In genomic region chr5:135567556-135568265, GRCm38 (mm10) we compare ENCODE assay signal across 38 mouse cellular contexts. TPM values are rescaled to one million over a fixed set of nuclear protein-coding genes. Genes with fewer than 3 reads are reported as not detected.
DNase-seq lines count a peak whose midpoint lies in the region; ATAC-seq and TF ChIP-seq lines count a peak whose summit lies in the region.
"Had no signal": no experiment of that assay in that cellular context is flagged by ENCODE, and none has a peak within 500 bp of the region (broad histone marks: within the 10 kb centered on the region; RNA-seq: fewer than 3 reads in every experiment).

No protein-coding gene starts in this region.

- H3K9ac ChIP-seq in embryonic facial prominence, embryonic 14.5 days (ENCODE audit: low read depth, low read length), result no peak overlapping the region
- no peak overlapping the region for H3K9ac ChIP-seq in CH12.LX (ENCODE audit: insufficient read depth, low read depth)
- H3K9ac ChIP-seq: embryonic facial prominence, embryonic 13.5 days; forebrain, embryonic 12.5 days; forebrain, postnatal 0 days; heart, embryonic 13.5 days; intestine, embryonic 15.5 days; liver, embryonic 13.5 days; midbrain, embryonic 12.5 days; neural tube, embryonic 15.5 days had no signal

- TF ChIP-seq EP300 in CH12.LX (IDR thresholded peaks at IDR 0.05; ENCODE audit: low read length), result peak; percentile 63

- H3K27ac ChIP-seq in embryonic facial prominence, embryonic 14.5 days (replicated peaks; ENCODE audit: low read depth, low read length), result no peak overlapping the region
- no peak overlapping the region for H3K27ac ChIP-seq in embryonic facial prominence, embryonic 10.5 days (replicated peaks)
- H3K27ac ChIP-seq in CH12.LX (ENCODE audit: insufficient read depth, low read depth) (0 out of 2 replicates have a peak overlapping the region, but pooled peaks have one; percentile 42), macrophage (peak overlapping the region; percentile 51)
- H3K27ac ChIP-seq: embryonic facial prominence, embryonic 13.5 days; forebrain, embryonic 12.5 days; heart, embryonic 13.5 days; hindbrain, embryonic 10.5 days; intestine, embryonic 15.5 days; liver, embryonic 13.5 days; midbrain, embryonic 12.5 days; neural tube, embryonic 15.5 days had no signal

- no peak overlapping the region for H3K4me2 ChIP-seq in embryonic facial prominence, embryonic 14.5 days (ENCODE audit: low read depth, low read length)
- no peak overlapping the region for H3K4me2 ChIP-seq in CH12.LX (ENCODE audit: insufficient read depth, low read depth, poor library complexity, severe bottlenecking)
- H3K4me2 ChIP-seq: embryonic facial prominence, embryonic 13.5 days; forebrain, embryonic 12.5 days; heart, embryonic 13.5 days; intestine, embryonic 15.5 days; liver, embryonic 13.5 days; midbrain, embryonic 12.5 days; neural tube, embryonic 15.5 days had no signal

- dilution Hi-C loops in CH12.LX (cut with MboI; ENCODE audit: extremely low pct_ligation_motif_present, extremely low pct_unique_long_range_greater_than_20kb, low sequenced_read_pairs), result no loop called here

- in situ Hi-C loops in CH12.LX (cut with MboI; ENCODE audit: low pct_ligation_motif_present, low pct_unique_long_range_greater_than_20kb, low sequenced_read_pairs), result no loop called here

- no peaks in the 10 kb centered on the region for H3K36me3 ChIP-seq in embryonic facial prominence, embryonic 14.5 days (ENCODE audit: control insufficient read depth, insufficient read depth, low read length)
- H3K36me3 ChIP-seq in embryonic facial prominence, embryonic 10.5 days (replicated peaks), result no peaks in the 10 kb centered on the region
- H3K36me3 ChIP-seq in CH12.LX (replicated peaks in 1 of 2; ENCODE audit: control insufficient read depth in 1 of 2, insufficient read depth in 1 of 2, low read length in 1 of 2) (no peaks in the 10 kb centered on the region), macrophage (ENCODE audit: inconsistent target) (no peaks in the 10 kb centered on the region)
- H3K36me3 ChIP-seq in splenic B cell, adult 2 months (ENCODE audit: control insufficient read depth, insufficient read depth, low read length, poor library complexity, severe bottlenecking), result no peaks in the 10 kb centered on the region
- H3K36me3 ChIP-seq: embryonic facial prominence, embryonic 13.5 days; forebrain, embryonic 12.5 days; heart, embryonic 13.5 days; hindbrain, embryonic 10.5 days; intestine, embryonic 15.5 days; liver, embryonic 13.5 days; midbrain, embryonic 12.5 days; neural tube, embryonic 15.5 days had no signal

- WGBS in embryonic facial prominence, embryonic 14.5 days, result 87% methylated on average over 6 of the region's 6 CpGs
- WGBS in embryonic facial prominence, embryonic 10.5 days, result 91% methylated on average over 6 of the region's 6 CpGs
- WGBS in macrophage (ENCODE audit: missing documents), result 97% methylated on average over 6 of the region's 6 CpGs

- H3K4me3 ChIP-seq in embryonic facial prominence, embryonic 14.5 days (ENCODE audit: low read depth, low read length), result no peak overlapping the region
- H3K4me3 ChIP-seq in embryonic facial prominence, embryonic 10.5 days, result no peak overlapping the region
- H3K4me3 ChIP-seq in CH12.LX (replicated peaks in 1 of 3; ENCODE audit: low read depth in 2 of 3, low read length in 2 of 3, poor library complexity in 1 of 3) (no peak overlapping the region), macrophage (ENCODE audit: inconsistent target) (no peak overlapping the region)
- H3K4me3 ChIP-seq: embryonic facial prominence, embryonic 13.5 days; forebrain, embryonic 12.5 days; heart, embryonic 13.5 days; hindbrain, embryonic 10.5 days; intestine, embryonic 15.5 days; liver, embryonic 13.5 days; midbrain, embryonic 12.5 days; neural tube, embryonic 15.5 days had no signal

- H3K79me2 ChIP-seq in CH12.LX (replicated peaks; ENCODE audit: control insufficient read depth, extremely low read depth, insufficient read depth, poor library complexity, severe bottlenecking) (no peaks in the 10 kb centered on the region), macrophage (ENCODE audit: inconsistent target) (no peaks in the 10 kb centered on the region)

- no peak for ATAC-seq in embryonic facial prominence, embryonic 14.5 days (ENCODE audit: low read depth)
- no peak for ATAC-seq in monocyte, adult 5-6 weeks (replicated peaks; ENCODE audit: insufficient number of reproducible peaks, low FRiP score, low TSS enrichment, poor library complexity, severe bottlenecking)
- ATAC-seq: forebrain, postnatal 0 days; hindbrain, embryonic 16.5 days; intestine, embryonic 15.5 days had no signal

- no peaks in the 10 kb centered on the region for H3K9me3 ChIP-seq in embryonic facial prominence, embryonic 14.5 days (ENCODE audit: control insufficient read depth, low read length)
- H3K9me3 ChIP-seq in embryonic facial prominence, embryonic 10.5 days, result no peaks in the 10 kb centered on the region
- peaks cover 2% of the 10 kb centered on the region for H3K9me3 ChIP-seq in CH12.LX (replicated peaks; ENCODE audit: low read length)
- H3K9me3 ChIP-seq: embryonic facial prominence, embryonic 13.5 days; forebrain, embryonic 12.5 days; heart, embryonic 13.5 days; hindbrain, embryonic 10.5 days; intestine, embryonic 15.5 days; liver, embryonic 13.5 days; midbrain, embryonic 12.5 days; neural tube, embryonic 15.5 days had no signal

- no peaks in the 10 kb centered on the region for H3K27me3 ChIP-seq in embryonic facial prominence, embryonic 14.5 days (replicated peaks; ENCODE audit: control insufficient read depth, insufficient read depth, low read length)
- no peaks in the 10 kb centered on the region; the same call in 1 of the 2 replicates for H3K27me3 ChIP-seq in embryonic facial prominence, embryonic 10.5 days (replicated peaks; ENCODE audit: low read depth, poor library complexity, severe bottlenecking)
- no peaks in the 10 kb centered on the region for H3K27me3 ChIP-seq in CH12.LX (replicated peaks)
- no peaks in the 10 kb centered on the region for H3K27me3 ChIP-seq in splenic B cell, adult 2 months (ENCODE audit: control insufficient read depth, insufficient read depth, low read length, poor library complexity, severe bottlenecking)
- H3K27me3 ChIP-seq: embryonic facial prominence, embryonic 13.5 days; forebrain, embryonic 12.5 days; intestine, embryonic 15.5 days; liver, embryonic 13.5 days; midbrain, embryonic 12.5 days; neural tube, embryonic 15.5 days had no signal

- TF ChIP-seq RAD21 in CH12.LX (IDR thresholded peaks at IDR 0.05; ENCODE audit: low read depth, low read length), result no peak

- DNase-seq in embryonic facial prominence, embryonic 14.5 days (ENCODE audit: low spot score), result peak; percentile 19
- no peak for DNase-seq in embryonic facial prominence, embryonic 10.5 days (ENCODE audit: low spot score)
- DNase-seq in CH12.LX (ENCODE audit: extremely low read depth), result peak; percentile 81
- peak; percentile 48 for DNase-seq in splenic B cell, adult 2 months (ENCODE audit: low read depth, low spot score)
- no peak for DNase-seq in layer of hippocampus, adult 18-20 months (ENCODE audit: low spot score in 2 of 2)
- DNase-seq: adrenal gland, postnatal 25 days; cerebellum, adult 2 months; cerebellum, postnatal 14 days; forebrain, postnatal 0 days; gastrocnemius, postnatal 10 days; heart, postnatal 10 days; kidney, adult 2 months; kidney, postnatal 36 days; left cerebral cortex, postnatal 4 days; liver, embryonic 13.5 days; lung, adult 2 months; lung, postnatal 10 days; right cerebral cortex, postnatal 25 days; spleen, adult 18-20 months had no signal

- TF ChIP-seq POLR2A in CH12.LX (IDR thresholded peaks at IDR 0.05; ENCODE audit: low read depth, low read length), result no peak; the same call in 1 of the 2 replicates

- TF ChIP-seq CTCF in CH12.LX (conservative IDR thresholded peaks at IDR 0.05 in 1 of 2, IDR thresholded peaks at IDR 0.05 in 1 of 2; ENCODE audit: low read depth in 2 of 2, low read length in 2 of 2), result no peak

- H3K4me1 ChIP-seq in embryonic facial prominence, embryonic 14.5 days (ENCODE audit: control insufficient read depth, insufficient read depth, low read length), result no peaks in the 10 kb centered on the region
- no peaks in the 10 kb centered on the region for H3K4me1 ChIP-seq in embryonic facial prominence, embryonic 10.5 days
- peaks cover 12 to 57% of the 10 kb centered on the region in 2 experiments for H3K4me1 ChIP-seq in CH12.LX (ENCODE audit: control insufficient read depth in 1 of 2, insufficient read depth in 2 of 2)
- H3K4me1 ChIP-seq: embryonic facial prominence, embryonic 13.5 days; forebrain, embryonic 12.5 days; hindbrain, embryonic 10.5 days; intestine, embryonic 15.5 days; liver, embryonic 13.5 days; midbrain, embryonic 12.5 days; neural tube, embryonic 15.5 days had no signal

RNA-seq across cellular contexts. Expression of gene Ccl26, which starts 4.3 kb away (rescaled TPM):
- not detected in 2 replicates for polyA plus RNA-seq in embryonic facial prominence, embryonic 14.5 days (2014; fragmentation: Nextera tagmentation; extraction: Ambion mirVana)
- not detected in 2 replicates for polyA plus RNA-seq in embryonic facial prominence, embryonic 10.5 days (2016; fragmentation: Nextera tagmentation; extraction: Ambion mirVana)
- total RNA-seq in CH12.LX (2012; rRNA removed) (not detected in 2 replicates), CH12.LX (2014; rRNA removed) (not detected in 2 replicates)
- polyA plus RNA-seq in CH12.LX (2012; ENCODE audit: insufficient read length, low read depth) (not detected in 2 replicates), macrophage (2018) (not detected in 3 replicates)
- total RNA-seq in macrophage (2018; cell fraction: chromatin; rRNA removed), result not detected
- total RNA-seq in macrophage (2018; cell fraction: cytosol; rRNA removed), result not detected
- not detected for total RNA-seq in macrophage (2018; cell fraction: nucleus; rRNA removed)
- not detected in 3 replicates for total RNA-seq in monocyte, adult 5-6 weeks (2017)
- total RNA-seq in layer of hippocampus, adult 18-20 months (2021), result not detected
- total RNA-seq: adrenal gland, adult 18-20 months; adrenal gland, postnatal 25 days; forebrain, postnatal 0 days; gastrocnemius, postnatal 10 days; heart, adult 8-10 months; heart, postnatal 10 days; layer of hippocampus, adult 8-10 months; layer of hippocampus, postnatal 25 days; left cerebral cortex, adult 8-10 months; left cerebral cortex, postnatal 4 days had no signal
- polyA plus RNA-seq: cerebellum, adult 2 months; embryonic facial prominence, embryonic 13.5 days; forebrain, embryonic 12.5 days; forebrain, postnatal 0 days; gonadal fat pad, adult 2 months; heart, embryonic 13.5 days; hindbrain, embryonic 10.5 days; hindbrain, embryonic 16.5 days; intestine, embryonic 15.5 days; kidney, adult 2 months; kidney, embryonic 16.5 days; limb, embryonic 14.5 days; liver, embryonic 13.5 days; lung, adult 2 months; midbrain, embryonic 12.5 days; neural tube, embryonic 15.5 days; thymus, postnatal 0 days had no signal

RNA-seq across cellular contexts. Expression of gene Ccl24, which starts 5.1 kb away (rescaled TPM):
- polyA plus RNA-seq in embryonic facial prominence, embryonic 14.5 days (2014; fragmentation: Nextera tagmentation; extraction: Ambion mirVana), result 3.3 and 3.5 TPM in 2 replicates
- polyA plus RNA-seq in embryonic facial prominence, embryonic 10.5 days (2016; fragmentation: Nextera tagmentation; extraction: Ambion mirVana), result 0.75 and 0.86 TPM in 2 replicates
- total RNA-seq in CH12.LX (2012; rRNA removed) (not detected in 2 replicates), CH12.LX (2014; rRNA removed) (not detected in 2 replicates)
- polyA plus RNA-seq in CH12.LX (2012; ENCODE audit: insufficient read length, low read depth) (not detected in 2 replicates), macrophage (2018) (1.8 to 4.7 TPM in 2 of 3 replicates, not detected in the other)
- total RNA-seq in macrophage (2018; cell fraction: chromatin; rRNA removed), result 1 to 10 TPM in 7 of 26 experiments, under 1 TPM in 4, not detected in 15; 0.66 to 3.3 (median 1.6) TPM
- 1 to 10 TPM in 20 of 26 experiments, under 1 TPM in 6; 0.42 to 6.8 (median 1.6) TPM for total RNA-seq in macrophage (2018; cell fraction: cytosol; rRNA removed)
- total RNA-seq in macrophage (2018; cell fraction: nucleus; rRNA removed), result 1 to 10 TPM in 12 of 26 experiments, under 1 TPM in 5, not detected in 9; 0.36 to 5.5 (median 1.6) TPM
- total RNA-seq in monocyte, adult 5-6 weeks (2017), result not detected in 3 replicates
- total RNA-seq in layer of hippocampus, adult 18-20 months (2021), result under 1 TPM in 1 of 2 experiments, not detected in 1; 0.67 TPM
- total RNA-seq: left cerebral cortex, adult 8-10 months had no signal

RNA-seq across cellular contexts. Expression of gene Hip1, which starts 22.8 kb away (rescaled TPM):
- polyA plus RNA-seq in embryonic facial prominence, embryonic 14.5 days (2014; fragmentation: Nextera tagmentation; extraction: Ambion mirVana), result 45.6 and 47.1 TPM in 2 replicates
- 64.6 and 66.1 TPM in 2 replicates for polyA plus RNA-seq in embryonic facial prominence, embryonic 10.5 days (2016; fragmentation: Nextera tagmentation; extraction: Ambion mirVana)
- 6.3 and 6.4 TPM in 2 replicates for total RNA-seq in CH12.LX (2012; rRNA removed)
- 1.8 and 2.2 TPM in 2 replicates for total RNA-seq in CH12.LX (2014; rRNA removed)
- 3.4 and 3.6 TPM in 2 replicates for polyA plus RNA-seq in CH12.LX (2012; ENCODE audit: insufficient read length, low read depth)
- 100 to 1,000 TPM in 20 of 26 experiments, 10 to 100 TPM in 6; 34.5 to 487 (median 198) TPM for total RNA-seq in macrophage (2018; cell fraction: chromatin; rRNA removed)
- total RNA-seq in macrophage (2018; cell fraction: cytosol; rRNA removed), result 100 to 1,000 TPM in 5 of 26 experiments, 10 to 100 TPM in 21; 41.3 to 122 (median 62.3) TPM
- 100 to 1,000 TPM in 14 of 26 experiments, 10 to 100 TPM in 12; 46.6 to 377 (median 103) TPM for total RNA-seq in macrophage (2018; cell fraction: nucleus; rRNA removed)
- 49.8 to 168 TPM (median 70.5 TPM) in 3 replicates for polyA plus RNA-seq in macrophage (2018)
- total RNA-seq in monocyte, adult 5-6 weeks (2017), result 136 to 193 TPM (median 152 TPM) in 3 replicates
- total RNA-seq in layer of hippocampus, adult 18-20 months (2021), result 10 to 100 TPM; 34.6 to 34.8 TPM

Comparison
In these comparisons a context has a peak if more than half of its experiments do, and no peak if none do; other contexts are left out.
1. DNase-seq: peak in embryonic facial prominence, embryonic 14.5 days (single experiment), CH12.LX (single experiment) and splenic B cell, adult 2 months (single experiment); none in embryonic facial prominence, embryonic 10.5 days (single experiment) and layer of hippocampus, adult 18-20 months (0 of 2).
2. H3K27ac ChIP-seq: peak in CH12.LX (single experiment) and macrophage (single experiment); none in embryonic facial prominence, embryonic 14.5 days (single experiment) and embryonic facial prominence, embryonic 10.5 days (single experiment).
3. RNA of gene Hip1, which starts 22.8 kb away (polyA plus RNA-seq): 49.8 to 168 TPM in macrophage, 64.6 to 66.1 TPM in embryonic facial prominence, embryonic 10.5 days and 45.6 to 47.1 TPM in embryonic facial prominence, embryonic 14.5 days; 3.4 to 3.6 TPM in CH12.LX; every median in the first group is over 10 times any median in the second.